Mouse (Mus musculus): ENCODE results near the gene Suv39h2. TPM values are rescaled to one million over a fixed set of nuclear protein-coding genes. Genes with fewer than 3 reads are reported as not detected.

Gene Suv39h2
- total RNA-seq, 2 experiments from 2014 or later = 0.90 to 0.91 TPM

DNA sequence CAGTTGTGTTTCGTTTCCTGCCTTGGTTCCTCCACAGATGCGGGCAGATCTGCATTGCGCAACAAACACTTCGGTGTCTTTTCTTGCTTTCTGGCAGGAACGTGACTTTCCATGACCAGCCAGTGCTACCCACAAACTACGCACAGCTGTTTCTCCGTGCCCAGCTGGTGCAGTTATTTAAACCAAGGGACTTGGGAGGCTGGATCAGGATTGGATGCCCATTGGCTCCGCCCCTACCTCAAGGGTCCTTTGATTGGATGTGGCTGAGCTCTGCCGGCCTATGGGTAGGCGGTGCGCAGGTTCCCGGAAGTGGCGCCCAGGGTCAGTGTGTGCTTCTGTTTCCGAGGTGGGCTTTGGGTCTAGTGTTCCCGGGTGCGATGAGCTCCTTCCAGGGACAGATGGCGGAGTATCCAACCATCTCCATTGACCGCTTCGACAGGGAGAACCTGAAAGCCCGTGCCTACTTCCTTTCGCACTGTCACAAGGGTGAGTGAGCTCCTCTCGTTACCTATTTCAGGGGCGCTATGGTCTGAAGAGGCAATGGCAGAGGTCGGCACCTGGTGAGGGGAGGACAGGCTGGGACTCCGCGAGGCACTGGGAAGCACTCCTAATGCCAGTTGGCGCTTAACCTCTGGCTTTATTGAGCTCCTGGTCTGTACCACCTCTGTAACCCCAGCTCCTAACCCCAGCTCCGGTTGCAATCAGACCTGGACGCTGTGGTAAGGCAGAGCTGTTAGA, 50.8 kb downstream of the Suv39h2 start, which contains the start of gene Dclre1c:
Dclre1c (plus strand) TSS at position 291 of the 738 bp plus-strand sequence.
- DNase-seq (ENCODE audit: low spot score) = peak; percentile 90

GRCm38 (mm10) chr2:3422548-3422947, 52.3 kb downstream of the Suv39h2 start, which contains the start of gene Meig1:
Gene Meig1 (minus strand): TSS chr2:3422648.
- no peak for DNase-seq (ENCODE audit: low spot score)

DNA sequence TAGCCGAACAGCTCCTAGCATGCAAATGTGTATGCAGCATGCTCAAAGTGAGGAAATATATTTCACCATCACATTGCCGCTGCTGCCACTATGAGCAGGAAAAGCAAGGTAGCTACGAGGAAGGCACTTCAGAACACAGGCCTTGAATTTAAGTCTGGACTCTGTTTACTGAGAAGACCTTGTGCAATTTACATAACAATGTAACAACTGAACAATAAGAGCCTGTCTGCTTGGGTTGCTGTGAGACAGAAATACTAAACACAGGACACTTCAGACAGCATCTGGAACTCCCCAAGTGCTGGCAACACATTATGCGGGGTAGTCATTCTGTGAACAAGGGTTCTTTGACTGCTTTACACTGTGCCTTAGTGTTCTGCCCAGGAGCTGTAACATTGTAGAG, 54.7 kb downstream of the Suv39h2 start:
- DNase-seq (ENCODE audit: low spot score) = no peak

- DNase-seq (ENCODE audit: low spot score) = peak; percentile 96
Observed at GRCm38 (mm10) chr2:3418883-3419431, 55.9 kb downstream of the Suv39h2 start.

DNA sequence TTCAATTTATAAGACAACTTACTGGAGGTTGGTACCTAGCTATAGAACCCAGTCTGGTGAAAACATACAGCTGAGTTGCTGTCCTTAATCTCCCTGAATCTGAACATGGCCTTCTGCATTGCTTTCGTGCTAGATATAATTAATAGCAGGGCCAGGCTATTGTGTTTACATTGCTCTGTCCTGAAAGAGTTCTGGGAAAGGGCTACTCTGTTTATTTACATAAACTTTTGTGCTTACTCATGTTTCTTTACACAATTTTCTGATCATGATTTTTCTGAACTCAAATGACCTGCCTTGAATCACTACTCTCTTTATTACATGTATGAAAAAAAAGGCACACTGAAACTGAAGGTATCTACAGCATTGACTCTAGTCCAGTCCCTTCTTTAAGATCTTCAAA, 59.2 kb downstream of the Suv39h2 start:
- DNase-seq (ENCODE audit: low spot score) = no peak

GRCm38 (mm10) chr2:3414241-3414640, 60.6 kb downstream of the Suv39h2 start:
- peak; percentile 44 for DNase-seq (ENCODE audit: low spot score)

GRCm38 (mm10) chr2:3407756-3408155, 67.1 kb downstream of the Suv39h2 start:
- DNase-seq (ENCODE audit: low spot score) = no peak

GRCm38 (mm10) chr2:3405981-3406380, 68.8 kb downstream of the Suv39h2 start:
- DNase-seq (ENCODE audit: low spot score) = no peak

Other genes starting within 250 kb of the Suv39h2 start
- 10 to 100 TPM; 11.7 to 12.7 TPM for gene Nmt2, start 190.8 kb downstream of the Suv39h2 start, total RNA-seq (2021)
- 1 to 10 TPM; 5.3 to 6.1 TPM for gene Rpp38, start 142.4 kb downstream of the Suv39h2 start, total RNA-seq (2021)
- 1 to 10 TPM in 1 of 2 experiments, under 1 TPM in 1; 0.47 to 1.1 TPM for gene Acbd7, start 138.9 kb downstream of the Suv39h2 start, total RNA-seq (2021)
- gene Olah, start 77.8 kb downstream of the Suv39h2 start, total RNA-seq (2021) = not detected
- gene Meig1, start 52.4 kb downstream of the Suv39h2 start, total RNA-seq (2021) = not detected
- 1 to 10 TPM; 2.5 to 2.6 TPM for gene Dclre1c, start 50.9 kb downstream of the Suv39h2 start, total RNA-seq (2021)
- gene Gm45902, start 37.8 kb upstream of the Suv39h2 start, total RNA-seq (2021) = under 1 TPM; 0.43 to 0.57 TPM
- 10 to 100 TPM in 1 of 2 experiments, 1 to 10 TPM in 1; 9.9 to 10.6 TPM for gene Hspa14, start 37.8 kb upstream of the Suv39h2 start, total RNA-seq (2021)
- gene Cdnf, start 38.0 kb upstream of the Suv39h2 start, total RNA-seq (2021) = 10 to 100 TPM; 43.6 to 50.0 TPM
- 1 to 10 TPM; 1.6 to 2.7 TPM for gene Fam107b, start 95.5 kb upstream of the Suv39h2 start, total RNA-seq (2021)